Mouse (Mus musculus): ENCODE measurements around the gene Krtap3-3.
"Not testable (repeated sequence)": the region's sequence is repeated elsewhere in the genome, so short reads cannot be mapped to it uniquely, and the experiment has no call there.

Krtap3-3 gene

GRCm38 (mm10) chr11:99550765-99551164 is at the start of gene Krtap3-3:
TSS of gene Krtap3-3 (minus strand) at chr11:99550865.
- DNase-seq: no peak

GRCm38 (mm10) chr11:99597742-99598141 is 47.1 kb upstream of the Krtap3-3 start, which contains the start of gene Krtap9-3:
TSS of gene Krtap9-3 (minus strand) at chr11:99598105.
- DNase-seq: not testable (repeated sequence)

- DNase-seq: no peak
Observed at GRCm38 (mm10) chr11:99590981-99591380, 40.3 kb upstream of the Krtap3-3 start, which contains the start of gene Krtap1-3. TSS of gene Krtap1-3 (minus strand) at chr11:99591339.

GRCm38 (mm10) chr11:99585096-99585495 is 34.4 kb upstream of the Krtap3-3 start:
- no peak for DNase-seq

GRCm38 (mm10) chr11:99583245-99583704 is 32.6 kb upstream of the Krtap3-3 start, which contains the start of gene Krtap1-4:
TSS of gene Krtap1-4 (minus strand) at chr11:99583654.
- DNase-seq: no peak

GRCm38 (mm10) chr11:99581564-99581963 is 30.9 kb upstream of the Krtap3-3 start:
- DNase-seq: no peak

- no peak for DNase-seq
Observed at GRCm38 (mm10) chr11:99581051-99581450, 30.4 kb upstream of the Krtap3-3 start.

- DNase-seq: no peak
Observed at GRCm38 (mm10) chr11:99580636-99581035, 30.0 kb upstream of the Krtap3-3 start, which contains the start of gene Krtap1-5. TSS of gene Krtap1-5 (minus strand) at chr11:99581016.

- peak; percentile 90 for DNase-seq
Observed at GRCm38 (mm10) chr11:99574106-99574505, 23.4 kb upstream of the Krtap3-3 start.

- no peak for DNase-seq
Observed at GRCm38 (mm10) chr11:99573164-99573563, 22.5 kb upstream of the Krtap3-3 start.

GRCm38 (mm10) chr11:99566530-99566929 is 15.9 kb upstream of the Krtap3-3 start, which contains the start of gene Krtap3-1:
TSS of gene Krtap3-1 (minus strand) at chr11:99566630.
- DNase-seq: no peak

GRCm38 (mm10) chr11:99562580-99562979 is 11.9 kb upstream of the Krtap3-3 start:
- no peak for DNase-seq

- no peak for DNase-seq
Observed at GRCm38 (mm10) chr11:99559366-99559765, 8.7 kb upstream of the Krtap3-3 start, which contains the start of gene Gm11939. TSS of gene Gm11939 (minus strand) at chr11:99559466.

- DNase-seq: no peak
Observed at GRCm38 (mm10) chr11:99557976-99558745, 7.5 kb upstream of the Krtap3-3 start.

- no peak for DNase-seq
Observed at GRCm38 (mm10) chr11:99556753-99557152, 6.1 kb upstream of the Krtap3-3 start, which contains the start of gene Krtap3-2. TSS of gene Krtap3-2 (minus strand) at chr11:99556853.

GRCm38 (mm10) chr11:99556195-99556594 is 5.5 kb upstream of the Krtap3-3 start:
- DNase-seq: no peak

GRCm38 (mm10) chr11:99547892-99548291 is 2.8 kb downstream of the Krtap3-3 start:
- DNase-seq: no peak

- peak; percentile 84 to 91 for DNase-seq
Observed at GRCm38 (mm10) chr11:99539721-99540120, 10.9 kb downstream of the Krtap3-3 start.

GRCm38 (mm10) chr11:99521288-99521860 is 29.3 kb downstream of the Krtap3-3 start, which contains the start of gene Krt39:
TSS of gene Krt39 (minus strand) at chr11:99521338.
- DNase-seq: no peak

- DNase-seq: no peak
Observed at GRCm38 (mm10) chr11:99514098-99514497, 36.6 kb downstream of the Krtap3-3 start.
